Mouse (Mus musculus): ENCODE results near the gene Ogfod3. TPM values are rescaled to one million over a fixed set of nuclear protein-coding genes. Genes with fewer than 3 reads are reported as not detected.

The Ogfod3 gene
- polyA plus RNA-seq, 2 experiments, result 5.6 to 13.3 TPM

DNA sequence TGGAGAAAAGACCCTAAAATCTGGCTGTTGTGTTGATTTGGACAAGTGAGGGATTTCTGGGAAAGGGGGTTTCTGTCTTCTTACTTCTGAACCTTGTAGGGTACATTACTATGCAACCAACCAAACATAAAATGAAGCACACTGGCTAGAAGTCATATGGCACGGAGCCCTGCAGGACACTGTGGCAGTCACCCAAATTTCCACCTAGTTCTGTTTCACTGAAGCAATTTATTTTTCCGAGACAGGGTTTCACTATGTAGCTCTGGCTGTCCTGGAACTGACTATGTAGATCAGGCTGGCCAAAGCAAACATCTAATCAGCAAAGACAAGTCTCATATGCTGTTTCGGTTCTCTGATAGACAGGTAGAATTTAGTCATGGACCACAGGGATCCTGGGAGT is 14.8 kb downstream of the Ogfod3 start:
- Histone ChIP-seq H3K4me3 (ENCODE audit: insufficient read depth in 1 of 2, low read depth in 2 of 2, low read length in 2 of 2) (no peak overlapping the region), H3K27ac (no peak overlapping the region), H3K4me1 (replicated peaks; ENCODE audit: control insufficient read depth in 2 of 2, insufficient read depth in 2 of 2, low read length in 1 of 2) (no peaks in the 10 kb centered on the region), H3K36me3 (replicated peaks; ENCODE audit: control insufficient read depth, insufficient read depth, low read depth) (no peaks in the 10 kb centered on the region), H3K9me3 (ENCODE audit: control insufficient read depth, low read length) (no peaks in the 10 kb centered on the region), H3K27me3 (ENCODE audit: control insufficient read depth, insufficient read depth, low read length) (no peaks in the 10 kb centered on the region), H3K4me2 (ENCODE audit: low read depth) (no peak overlapping the region), H3K9ac (replicated peaks) (no peak overlapping the region)
- ATAC-seq (ENCODE audit: insufficient read depth) (no peak), DNase-seq (ENCODE audit: low read depth in 3 of 3, low spot score in 3 of 3) (no peak)
- 67% methylated on average over 3 of the region's 3 CpGs for WGBS (ENCODE audit: insufficient replicate concordance)
- no peak for TF ChIP-seq CTCF (IDR thresholded peaks at IDR 0.05; ENCODE audit: low read depth)
- no peak for TF ChIP-seq EP300 (IDR thresholded peaks at IDR 0.05; ENCODE audit: low read depth)

DNA sequence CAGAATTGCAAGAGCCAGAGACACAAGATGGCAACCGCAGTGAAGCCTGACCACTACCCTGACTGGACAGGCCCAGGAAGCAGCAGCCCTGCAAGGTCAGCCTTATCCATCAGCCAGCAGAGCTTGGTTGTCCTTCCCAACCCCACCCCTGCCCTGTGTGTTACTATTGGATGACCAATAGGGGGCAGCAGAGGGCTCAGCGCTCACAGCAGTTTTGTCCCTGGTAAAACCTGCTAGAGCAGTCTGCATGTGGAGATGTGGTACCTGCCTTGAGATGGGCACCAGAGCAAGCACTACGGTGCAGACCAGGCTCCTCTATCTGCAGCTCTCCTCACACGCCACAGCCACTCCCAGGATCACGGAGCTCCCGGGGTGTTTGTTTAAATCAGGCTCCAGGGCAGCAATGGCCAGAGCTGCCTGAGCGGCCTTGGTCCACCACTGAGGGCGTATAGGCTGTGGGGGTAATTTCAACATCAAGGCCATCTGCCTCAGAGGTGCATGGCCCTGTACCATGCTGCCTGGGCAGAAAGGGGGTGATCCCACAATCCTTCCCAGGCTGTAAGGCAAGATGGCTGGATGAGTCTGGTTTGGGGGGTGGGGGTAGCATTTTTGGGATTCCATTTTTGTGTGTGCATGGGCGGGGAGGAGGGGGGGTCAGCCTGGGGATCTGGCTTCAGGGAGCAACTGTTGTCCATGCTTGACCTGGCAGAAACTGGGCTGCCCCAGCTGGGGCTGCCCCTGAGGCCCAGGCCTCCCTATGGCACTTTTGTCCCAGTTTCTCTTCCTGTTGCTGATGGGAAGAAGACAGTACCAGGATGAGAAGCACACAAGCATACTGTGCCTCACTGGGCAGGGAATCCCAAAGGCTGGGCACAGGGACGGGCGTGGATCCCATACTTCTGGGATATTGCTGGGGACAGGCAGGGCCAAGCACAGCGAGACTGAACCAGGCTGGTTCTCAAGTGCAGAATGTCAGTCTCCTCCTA is 27.9 kb downstream of the Ogfod3 start:
- Histone ChIP-seq H3K27me3 (ENCODE audit: control insufficient read depth, insufficient read depth, low read length) (no peaks in the 10 kb centered on the region), H3K36me3 (replicated peaks; ENCODE audit: control insufficient read depth, insufficient read depth, low read depth) (no peaks in the 10 kb centered on the region), H3K9me3 (ENCODE audit: control insufficient read depth, low read length) (no peaks in the 10 kb centered on the region), H3K9ac (replicated peaks) (no peak overlapping the region), H3K27ac (no peak overlapping the region), H3K4me3 (ENCODE audit: insufficient read depth in 1 of 2, low read depth in 2 of 2, low read length in 2 of 2) (no peak overlapping the region), H3K4me2 (ENCODE audit: low read depth) (no peak overlapping the region), H3K4me1 (replicated peaks; ENCODE audit: control insufficient read depth in 2 of 2, insufficient read depth in 2 of 2, low read length in 1 of 2) (no peaks in the 10 kb centered on the region)
- 48% methylated on average over 12 of the region's 12 CpGs for WGBS (ENCODE audit: insufficient replicate concordance)
- no peak for TF ChIP-seq EP300 (IDR thresholded peaks at IDR 0.05; ENCODE audit: low read depth)
- peak; percentile 99 for TF ChIP-seq CTCF (IDR thresholded peaks at IDR 0.05; ENCODE audit: low read depth)
- ATAC-seq (ENCODE audit: insufficient read depth) (peak; percentile 57; the same call in 1 of the 2 replicates), DNase-seq (ENCODE audit: low read depth in 3 of 3, low spot score in 3 of 3) (peak; percentile 23 to 31 (median 24))

DNA sequence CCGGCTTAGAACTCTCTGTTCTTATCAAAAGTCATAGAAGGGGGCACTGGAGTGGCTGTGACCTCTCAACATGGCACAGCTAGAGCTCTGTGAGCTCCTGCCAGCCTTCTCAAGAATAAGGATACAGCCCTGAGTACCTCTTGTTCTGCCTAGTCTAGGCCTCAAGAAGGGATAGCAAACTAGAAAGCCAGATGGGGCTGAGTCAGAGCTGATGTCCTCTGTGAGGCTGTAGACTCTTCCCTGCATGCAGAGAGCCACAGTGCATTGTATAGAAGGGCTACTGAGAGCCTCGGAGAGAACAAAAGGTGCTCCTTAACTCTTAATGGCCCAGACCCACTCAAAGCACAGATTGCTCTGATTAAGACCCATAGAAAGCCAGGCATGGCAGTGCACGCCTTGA is 30.3 kb downstream of the Ogfod3 start:
- no peak for DNase-seq (ENCODE audit: low read depth in 3 of 3, low spot score in 3 of 3)
- TF ChIP-seq EP300 (IDR thresholded peaks at IDR 0.05; ENCODE audit: low read depth) (no peak), CTCF (IDR thresholded peaks at IDR 0.05; ENCODE audit: low read depth) (no peak)
- no peak for ATAC-seq (ENCODE audit: insufficient read depth)
- H3K27ac ChIP-seq, result no peak overlapping the region
- no peaks in the 10 kb centered on the region for H3K9me3 ChIP-seq (ENCODE audit: control insufficient read depth, low read length)
- H3K9ac ChIP-seq (replicated peaks), result no peak overlapping the region
- H3K4me1 ChIP-seq (replicated peaks; ENCODE audit: control insufficient read depth in 2 of 2, insufficient read depth in 2 of 2, low read length in 1 of 2), result no peaks in the 10 kb centered on the region
- 50% methylated on average over 3 of the region's 3 CpGs for WGBS (ENCODE audit: insufficient replicate concordance)
- no peak overlapping the region for H3K4me2 ChIP-seq (ENCODE audit: low read depth)
- no peaks in the 10 kb centered on the region for H3K36me3 ChIP-seq (replicated peaks; ENCODE audit: control insufficient read depth, insufficient read depth, low read depth)
- no peaks in the 10 kb centered on the region for H3K27me3 ChIP-seq (ENCODE audit: control insufficient read depth, insufficient read depth, low read length)
- no peak overlapping the region for H3K4me3 ChIP-seq (ENCODE audit: insufficient read depth in 1 of 2, low read depth in 2 of 2, low read length in 2 of 2)

DNA sequence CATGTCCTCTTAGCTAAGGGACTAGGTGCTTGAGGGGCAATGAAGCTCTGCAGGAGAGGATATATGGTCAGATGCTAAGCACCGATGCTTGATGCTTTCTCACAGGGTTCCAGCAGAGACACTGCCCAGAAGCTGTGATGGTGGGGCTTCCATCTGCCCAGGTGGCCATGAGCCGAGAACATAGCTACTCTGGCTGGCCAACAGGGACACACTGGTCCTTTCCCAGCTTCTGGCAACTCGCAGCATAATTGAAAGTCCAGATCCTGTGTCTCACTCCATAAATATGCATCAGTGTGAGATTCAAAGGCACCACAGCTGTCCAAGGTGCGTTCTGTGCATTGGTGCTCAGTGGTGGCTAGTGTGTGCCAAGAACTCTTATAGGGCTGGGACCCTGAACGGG is 31.3 kb downstream of the Ogfod3 start:
- no peak overlapping the region for H3K9ac ChIP-seq (replicated peaks)
- no peaks in the 10 kb centered on the region for H3K4me1 ChIP-seq (replicated peaks; ENCODE audit: control insufficient read depth in 2 of 2, insufficient read depth in 2 of 2, low read length in 1 of 2)
- no peak for ATAC-seq (ENCODE audit: insufficient read depth)
- no peaks in the 10 kb centered on the region for H3K9me3 ChIP-seq (ENCODE audit: control insufficient read depth, low read length)
- no peaks in the 10 kb centered on the region for H3K27me3 ChIP-seq (ENCODE audit: control insufficient read depth, insufficient read depth, low read length)
- no peak for DNase-seq (ENCODE audit: low read depth in 3 of 3, low spot score in 3 of 3)
- H3K27ac ChIP-seq, result no peak overlapping the region
- 59% methylated on average over 5 of the region's 5 CpGs for WGBS (ENCODE audit: insufficient replicate concordance)
- no peak overlapping the region for H3K4me3 ChIP-seq (ENCODE audit: insufficient read depth in 1 of 2, low read depth in 2 of 2, low read length in 2 of 2)
- H3K4me2 ChIP-seq (ENCODE audit: low read depth), result no peak overlapping the region
- TF ChIP-seq CTCF (IDR thresholded peaks at IDR 0.05; ENCODE audit: low read depth), result no peak
- no peak for TF ChIP-seq EP300 (IDR thresholded peaks at IDR 0.05; ENCODE audit: low read depth)
- no peaks in the 10 kb centered on the region for H3K36me3 ChIP-seq (replicated peaks; ENCODE audit: control insufficient read depth, insufficient read depth, low read depth)

GRCm38 (mm10) chr11:121163751-121164150 is 40.8 kb downstream of the Ogfod3 start:
- H3K4me3 ChIP-seq (ENCODE audit: insufficient read depth in 1 of 2, low read depth in 2 of 2, low read length in 2 of 2), result no peak overlapping the region
- no peaks in the 10 kb centered on the region for H3K36me3 ChIP-seq (replicated peaks; ENCODE audit: control insufficient read depth, insufficient read depth, low read depth)
- H3K9me3 ChIP-seq (ENCODE audit: control insufficient read depth, low read length), result no peaks in the 10 kb centered on the region
- no peaks in the 10 kb centered on the region for H3K4me1 ChIP-seq (replicated peaks; ENCODE audit: control insufficient read depth in 2 of 2, insufficient read depth in 2 of 2, low read length in 1 of 2)
- H3K27me3 ChIP-seq (ENCODE audit: control insufficient read depth, insufficient read depth, low read length), result no peaks in the 10 kb centered on the region
- H3K4me2 ChIP-seq (ENCODE audit: low read depth), result no peak overlapping the region
- 73% methylated on average over 4 of the region's 4 CpGs for WGBS (ENCODE audit: insufficient replicate concordance)
- ATAC-seq (ENCODE audit: insufficient read depth) (no peak), DNase-seq (ENCODE audit: low read depth in 3 of 3, low spot score in 3 of 3) (no peak)
- no peak overlapping the region for H3K27ac ChIP-seq
- TF ChIP-seq EP300 (IDR thresholded peaks at IDR 0.05; ENCODE audit: low read depth), result no peak
- no peak for TF ChIP-seq CTCF (IDR thresholded peaks at IDR 0.05; ENCODE audit: low read depth)
- H3K9ac ChIP-seq (replicated peaks), result no peak overlapping the region

All from liver, embryonic 14.5 days (tissue).